Mouse (Mus musculus) intestine, postnatal 0 days (tissue): ENCODE data around the gene Ms4a15. TPM values are rescaled to one million over a fixed set of nuclear protein-coding genes. Genes with fewer than 3 reads are reported as not detected.

Experiments
- ATAC-seq: fragments of 200-750 bp; cut with Nextera tagmentation; 2 replicates; pipeline ENCODE4 v1.8.0; 2017; ENCODE audit warnings: mild to moderate bottlenecking, moderate TSS enrichment, moderate library complexity
- H3K27ac ChIP-seq: fragments of 300-500 bp; sonication (generic); 2 replicates; pipeline ENCODE4 v1.5.1; 2014; ENCODE audit warnings: mild to moderate bottlenecking, low read depth, low read length, moderate library complexity
- H3K27me3 ChIP-seq: fragments of 300-500 bp; sonication (generic); replicated peaks from 2 replicates; pipeline ENCODE4 v1.6.1; 2014; ENCODE audit warnings: low read length, mixed read lengths; ENCODE audit not compliant: control insufficient read depth, insufficient read depth
- H3K36me3 ChIP-seq: fragments of 300-500 bp; sonication (generic); 2 replicates; pipeline ENCODE4 v1.6.1; 2014; ENCODE audit warnings: mild to moderate bottlenecking, moderate library complexity; ENCODE audit not compliant: control insufficient read depth, insufficient read depth
- H3K4me1 ChIP-seq: fragments of 300-500 bp; sonication (generic); replicated peaks from 2 replicates; pipeline ENCODE4 v1.6.1; 2014; ENCODE audit warnings: antibody characterized with exemption, low read length, mixed read lengths; ENCODE audit not compliant: control insufficient read depth, insufficient read depth
- H3K4me2 ChIP-seq: fragments of 300-500 bp; sonication (generic); replicated peaks from 2 replicates; pipeline ENCODE4 v1.6.1; 2014; ENCODE audit warnings: low read depth, mild to moderate bottlenecking, moderate library complexity
- H3K4me3 ChIP-seq: fragments of 300-500 bp; sonication (generic); 2 replicates; pipeline ENCODE4 v1.5.1; 2014; ENCODE audit warnings: low read depth, low read length
- H3K9ac ChIP-seq: fragments of 300-500 bp; sonication (generic); 2 replicates; pipeline ENCODE4 v1.6.1; 2014; ENCODE audit warnings: mild to moderate bottlenecking, low read depth, low read length
- H3K9me3 ChIP-seq: fragments of 300-500 bp; sonication (generic); 2 replicates; pipeline ENCODE4 v1.6.1; 2016; ENCODE audit warnings: mixed run types; ENCODE audit not compliant: control insufficient read depth
- CTCF ChIP-seq: sonication (generic); IDR thresholded peaks from 2 replicates; pipeline ENCODE4 v1.5.1; 2016; ENCODE audit warnings: low read depth, mild to moderate bottlenecking, control low read depth, antibody characterized with exemption, moderate library complexity
- WGBS: fragments of 180-500 bp; shearing (Covaris S2); extraction: QIAGEN DNeasy Blood & Tissue Kit; methylation state at CpG from one replicate; pipeline ENCODE4 v1.1.7; 2014; 5-methylcytosine and 5-hydroxymethylcytosine counted together
- polyA plus RNA-seq: library from polyadenylated mRNA; unstranded; fragments of >200 nt; fragmentation: Nextera tagmentation; extraction: Ambion mirVana; gene quantifications from 2 replicates; pipeline ENCODE4 v1.2.1, GENCODE M21; 2015

The Ms4a15 gene
- polyA plus RNA-seq, 1 experiment from 2014 or later, result 0.34 TPM

DNA sequence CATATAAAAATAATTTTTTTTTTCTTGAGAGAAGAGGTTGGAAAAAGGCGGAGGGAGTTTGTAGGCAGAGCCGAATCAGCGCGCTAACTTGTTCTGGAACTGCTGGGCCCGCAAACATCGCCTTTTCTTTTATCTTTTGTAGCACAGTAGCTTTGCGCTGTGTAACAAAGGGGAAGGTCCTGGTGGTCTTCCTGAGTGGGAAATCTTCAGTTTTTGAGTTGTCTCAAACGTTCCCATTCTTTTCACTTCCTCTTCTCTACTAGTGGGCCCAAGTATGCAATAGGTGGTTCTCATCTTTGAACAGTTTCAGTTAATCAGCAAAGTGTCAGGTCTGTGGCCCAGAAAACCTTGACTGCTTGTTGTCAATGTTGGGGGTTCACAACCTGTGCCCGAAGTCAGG is 43.5 kb downstream of the Ms4a15 start:
- no peaks in the 10 kb centered on the region for H3K9me3 ChIP-seq
- 31% methylated on average over 9 of the region's 9 CpGs for WGBS
- no peaks in the 10 kb centered on the region for H3K27me3 ChIP-seq
- H3K4me3 ChIP-seq, result peak overlapping the region; percentile 73
- TF ChIP-seq CTCF, result no peak
- peaks cover 10% of the 10 kb centered on the region; the same call in 1 of the 2 replicates for H3K36me3 ChIP-seq
- no peak overlapping the region for H3K27ac ChIP-seq
- ATAC-seq, result no peak
- 0 out of 2 replicates have a peak, but pooled peaks cover 8% of the 10 kb centered on the region for H3K4me1 ChIP-seq
- peak overlapping the region; percentile 53; the same call in 1 of the 2 replicates for H3K9ac ChIP-seq
- H3K4me2 ChIP-seq, result peak overlapping the region; percentile 87

GRCm38 (mm10) chr19:10949112-10949511 is 43.9 kb downstream of the Ms4a15 start, which contains the start of gene Ccdc86:
TSS of gene Ccdc86 (minus strand) at chr19:10949266.
- Histone ChIP-seq H3K27me3 (no peaks in the 10 kb centered on the region), H3K4me2 (peak within 1 kb of the TSS; percentile 87), H3K36me3 (peaks cover 15% of the 10 kb centered on the region; the same call in 1 of the 2 replicates), H3K4me3 (peak within 1 kb of the TSS; percentile 73), H3K9me3 (no peaks in the 10 kb centered on the region), H3K27ac (peak within 1 kb of the TSS; percentile 57), H3K9ac (peak within 1 kb of the TSS; percentile 84), H3K4me1 (0 out of 2 replicates have a peak, but pooled peaks cover 8% of the 10 kb centered on the region)
- WGBS, result under 1% methylated on average over 30 of the region's 30 CpGs
- peak; percentile 98 for ATAC-seq
- no peak for TF ChIP-seq CTCF

DNA sequence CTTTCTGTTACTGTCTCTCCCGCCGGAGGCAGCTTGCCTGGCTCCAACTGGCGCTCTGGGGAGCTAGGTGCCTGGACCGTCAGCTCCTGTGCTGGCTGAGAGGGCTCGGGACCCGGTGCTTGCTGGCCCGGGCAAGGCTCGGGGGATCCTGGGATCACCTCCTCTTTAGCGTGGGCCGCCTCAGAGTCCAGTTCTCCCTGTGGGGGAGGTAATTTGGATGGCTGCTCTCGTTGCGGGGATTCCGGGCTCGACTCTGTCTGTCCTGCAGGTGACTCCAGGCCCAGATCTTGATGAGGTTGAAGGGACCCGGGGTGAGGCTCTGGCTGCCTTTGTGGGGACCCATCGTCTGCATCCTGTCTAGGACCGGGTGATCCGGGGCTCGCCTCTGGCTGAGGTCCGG is 44.6 kb downstream of the Ms4a15 start:
- 0 out of 2 replicates have a peak, but pooled peaks cover 8% of the 10 kb centered on the region for H3K4me1 ChIP-seq
- peak overlapping the region; percentile 73 for H3K4me3 ChIP-seq
- peak; percentile 4; the same call in 1 of the 2 replicates for ATAC-seq
- peak overlapping the region; percentile 57 for H3K27ac ChIP-seq
- no peaks in the 10 kb centered on the region for H3K9me3 ChIP-seq
- H3K9ac ChIP-seq, result peak overlapping the region; percentile 84
- under 1% methylated on average over 20 of the region's 20 CpGs for WGBS
- no peak for TF ChIP-seq CTCF
- peaks cover 22% of the 10 kb centered on the region; the same call in 1 of the 2 replicates for H3K36me3 ChIP-seq
- H3K4me2 ChIP-seq, result peak overlapping the region; percentile 87
- no peaks in the 10 kb centered on the region for H3K27me3 ChIP-seq

DNA sequence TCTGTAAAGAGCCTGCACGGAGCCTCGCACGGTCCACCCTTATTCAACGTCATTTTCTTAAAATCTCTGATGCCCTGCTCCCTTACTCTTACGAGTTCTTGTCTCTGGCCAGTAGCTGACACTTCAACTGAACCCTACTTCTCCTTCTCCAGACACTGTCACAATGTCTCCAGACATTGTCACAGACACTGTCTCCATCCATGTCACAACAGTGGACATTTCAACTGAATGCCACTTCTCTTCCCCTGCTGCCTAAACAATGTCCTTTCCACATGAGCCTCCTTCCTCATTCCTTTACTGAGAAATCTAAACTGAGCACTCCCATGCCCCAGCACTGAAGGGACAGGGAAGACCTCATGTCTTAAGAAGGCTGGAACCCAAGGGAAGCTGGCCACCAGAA is 45.8 kb downstream of the Ms4a15 start:
- no peak for ATAC-seq
- TF ChIP-seq CTCF, result no peak
- WGBS, result 77% methylated on average over 5 of the region's 5 CpGs

DNA sequence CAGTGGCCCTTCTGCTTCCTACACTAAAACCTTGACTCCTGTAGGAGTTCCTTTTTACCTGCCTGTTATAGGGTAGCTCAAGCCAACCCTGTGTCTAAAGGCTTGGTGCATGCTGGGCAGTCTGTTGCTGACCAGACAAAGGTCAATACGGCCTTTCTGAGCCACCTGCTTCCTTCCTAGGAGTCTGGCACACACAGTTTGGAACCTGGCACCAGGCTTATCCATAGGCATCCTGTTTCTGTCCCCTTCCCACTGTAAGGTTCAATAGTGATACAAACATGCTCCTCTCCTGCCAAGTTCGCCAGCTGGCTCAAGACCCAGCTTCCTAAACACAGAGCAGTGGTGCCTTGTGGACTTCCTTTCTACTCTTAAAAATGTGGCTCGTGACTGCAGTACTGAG is 46.5 kb downstream of the Ms4a15 start:
- no peak for TF ChIP-seq CTCF
- Histone ChIP-seq H3K27me3 (no peaks in the 10 kb centered on the region), H3K9ac (no peak overlapping the region), H3K4me1 (0 out of 2 replicates have a peak, but pooled peaks cover 8% of the 10 kb centered on the region), H3K27ac (no peak overlapping the region; the same call in 1 of the 2 replicates), H3K9me3 (no peaks in the 10 kb centered on the region), H3K4me2 (peak overlapping the region; percentile 87; the same call in 1 of the 2 replicates), H3K36me3 (peaks cover 40% of the 10 kb centered on the region), H3K4me3 (no peak overlapping the region)
- no peak for ATAC-seq
- 75% methylated on average over 3 of the region's 3 CpGs for WGBS

More for the DNA sequence above, 45.8 kb downstream of the Ms4a15 start:
- peaks cover 33% of the 10 kb centered on the region for H3K36me3 ChIP-seq
- H3K27me3 ChIP-seq, result no peaks in the 10 kb centered on the region
- peak overlapping the region; percentile 87 for H3K4me2 ChIP-seq
- H3K27ac ChIP-seq, result no peak overlapping the region
- H3K4me3 ChIP-seq, result peak overlapping the region; percentile 73
- H3K9me3 ChIP-seq, result no peaks in the 10 kb centered on the region
- peak overlapping the region; percentile 84 for H3K9ac ChIP-seq
- H3K4me1 ChIP-seq, result 0 out of 2 replicates have a peak, but pooled peaks cover 8% of the 10 kb centered on the region

DNA sequence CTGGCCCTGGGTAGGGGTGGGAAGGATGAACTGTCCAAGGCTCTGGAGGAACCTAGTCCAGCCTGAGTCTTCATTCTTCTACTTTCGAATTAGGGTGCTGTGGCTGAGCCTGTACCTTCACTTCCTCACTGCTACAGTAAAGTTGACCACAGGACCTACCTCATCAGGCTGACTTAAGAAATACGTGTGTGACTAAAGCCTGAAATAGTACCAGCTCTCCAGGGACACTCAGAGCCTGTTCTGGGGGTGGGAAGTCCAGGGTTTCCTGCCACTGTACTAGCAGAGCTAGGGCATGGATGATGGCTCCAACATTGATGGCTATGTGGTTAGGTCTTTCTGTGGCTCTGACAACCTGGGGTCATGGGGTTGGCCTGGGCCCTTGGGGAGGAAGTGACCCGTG is 49.1 kb downstream of the Ms4a15 start:
- H3K4me1 ChIP-seq, result peaks cover 5% of the 10 kb centered on the region; the same call in 1 of the 2 replicates
- no peak overlapping the region for H3K9ac ChIP-seq
- H3K9me3 ChIP-seq, result no peaks in the 10 kb centered on the region
- no peak for ATAC-seq
- H3K4me2 ChIP-seq, result no peak overlapping the region
- H3K27me3 ChIP-seq, result no peaks in the 10 kb centered on the region
- WGBS, result 83% methylated on average over 3 of the region's 3 CpGs
- peaks cover 40% of the 10 kb centered on the region for H3K36me3 ChIP-seq
- H3K4me3 ChIP-seq, result no peak overlapping the region
- H3K27ac ChIP-seq, result no peak overlapping the region
- TF ChIP-seq CTCF, result no peak
